Mouse (Mus musculus): ENCODE results near the gene Gm6121.
"Not testable (repeated sequence)": the region's sequence is repeated elsewhere in the genome, so short reads cannot be mapped to it uniquely, and the experiment has no call there.

The Gm6121 gene

GRCm38 (mm10) chrX:26935597-26935996 lies at the start of gene Gm6121:
TSS of gene Gm6121 (minus strand) at chrX:26935697.
- DNase-seq (ENCODE audit: low read depth): not testable (repeated sequence)

All from 416B (cell line).